Mouse (Mus musculus): ENCODE results near the gene Cdc42ep5. TPM values are rescaled to one million over a fixed set of nuclear protein-coding genes. Genes with fewer than 3 reads are reported as not detected.

Cdc42ep5 gene
- total and polyA plus RNA-seq, 2 experiments from 2014 or later = 8.5 to 11.7 TPM

DNA sequence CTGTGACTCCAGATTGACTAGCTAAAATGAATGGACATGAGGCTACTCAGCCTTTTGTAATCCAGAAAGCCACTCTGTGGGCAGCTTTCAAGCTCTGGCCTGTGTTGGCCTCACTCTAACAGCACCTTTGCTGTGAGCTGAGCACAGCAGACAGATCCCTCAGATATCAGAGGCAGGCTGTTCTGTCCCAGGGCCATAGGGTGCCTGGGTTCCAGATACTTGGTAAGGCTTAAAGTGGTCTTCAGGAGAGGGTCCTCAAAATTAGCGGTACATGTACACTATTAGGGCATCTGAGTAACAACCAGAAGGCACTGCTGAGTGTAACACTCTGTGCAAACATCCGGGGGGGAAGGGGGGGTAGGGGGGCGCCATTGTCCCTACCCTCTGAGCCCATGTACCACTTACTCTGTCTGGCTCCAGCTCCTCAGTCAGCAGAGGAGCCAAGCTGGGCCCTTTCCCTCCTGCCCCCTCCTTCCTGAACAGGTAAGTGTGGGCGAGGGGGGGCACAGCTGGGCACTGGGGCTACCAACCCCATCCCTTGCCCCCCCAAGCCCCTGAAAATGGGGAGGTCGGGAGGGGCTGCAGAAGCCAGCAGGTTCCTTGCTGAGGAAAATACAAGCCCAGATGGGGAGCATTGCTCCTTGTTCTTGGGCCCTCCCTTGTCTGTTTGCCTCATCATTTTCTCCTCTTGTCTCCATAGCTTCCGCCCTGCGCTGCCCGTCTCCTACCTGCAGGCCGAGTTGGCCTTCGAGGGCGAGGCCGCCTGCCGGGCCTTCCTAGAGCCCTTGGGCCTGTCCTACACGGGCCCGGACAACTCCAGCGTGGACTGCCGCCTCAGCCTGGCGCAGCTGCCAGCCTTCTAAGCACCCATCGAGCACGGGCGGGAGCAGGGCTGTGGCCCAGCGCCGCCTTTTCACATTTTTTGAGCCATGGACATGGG is 18.1 kb downstream of the Cdc42ep5 start:
- Histone ChIP-seq H3K9ac (replicated peaks; ENCODE audit: low read length) (no peak overlapping the region), H3K36me3 (ENCODE audit: insufficient read depth, low read length) (peaks cover 60% of the 10 kb centered on the region), H3K27ac (no peak overlapping the region), H3K27me3 (ENCODE audit: insufficient read depth, low read length) (0 out of 2 replicates have a peak, but pooled peaks cover 3% of the 10 kb centered on the region), H3K4me2 (ENCODE audit: low read depth, low read length) (no peak overlapping the region), H3K4me3 (ENCODE audit: low read length) (no peak overlapping the region), H3K9me3 (ENCODE audit: low read length) (no peaks in the 10 kb centered on the region), H3K4me1 (ENCODE audit: insufficient read depth, low read length) (peaks cover 16% of the 10 kb centered on the region; the same call in 1 of the 2 replicates)
- 92% methylated on average over 23 of the region's 23 CpGs for WGBS
- no peak for TF ChIP-seq CTCF (IDR thresholded peaks at IDR 0.05; ENCODE audit: low read depth)
- DNase-seq (ENCODE audit: low spot score) (no peak), ATAC-seq (no peak)

DNA sequence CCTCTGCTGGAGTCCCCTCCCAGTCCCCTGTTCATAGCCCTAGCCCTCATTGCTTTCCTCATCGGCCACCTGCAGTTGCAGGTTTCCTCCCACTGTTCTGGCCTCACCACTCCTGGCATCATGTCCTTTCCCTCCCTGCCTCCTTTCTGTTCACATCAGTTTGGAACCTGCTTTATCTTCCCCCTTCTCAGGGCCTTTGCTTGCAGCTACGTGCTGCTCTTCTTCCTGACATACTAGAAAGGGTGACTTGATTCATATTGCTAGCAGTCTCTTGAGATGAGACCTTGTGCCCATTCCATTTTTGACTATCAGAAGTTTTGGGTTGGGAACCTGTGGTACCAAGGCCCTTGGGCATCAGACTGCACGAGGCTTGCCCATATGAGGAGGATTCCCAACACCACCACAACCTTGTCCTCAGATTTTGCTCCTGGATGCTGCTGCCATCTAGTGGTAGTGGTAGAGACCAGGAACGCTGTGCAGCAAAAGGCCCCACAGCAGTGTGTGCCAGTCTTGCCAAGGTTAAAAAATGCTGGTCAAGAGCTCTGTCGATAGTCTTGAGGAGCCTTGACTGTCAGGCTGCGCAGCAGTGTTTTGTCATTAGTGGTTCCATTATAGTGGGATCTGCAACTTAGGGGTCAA is 19.0 kb downstream of the Cdc42ep5 start:
- Histone ChIP-seq H3K4me3 (ENCODE audit: low read length) (no peak overlapping the region), H3K4me1 (ENCODE audit: insufficient read depth, low read length) (peaks cover 10% of the 10 kb centered on the region; the same call in 1 of the 2 replicates), H3K9me3 (ENCODE audit: low read length) (no peaks in the 10 kb centered on the region), H3K9ac (replicated peaks; ENCODE audit: low read length) (no peak overlapping the region), H3K27ac (no peak overlapping the region), H3K27me3 (ENCODE audit: insufficient read depth, low read length) (no peaks in the 10 kb centered on the region), H3K36me3 (ENCODE audit: insufficient read depth, low read length) (peaks cover 68% of the 10 kb centered on the region), H3K4me2 (ENCODE audit: low read depth, low read length) (no peak overlapping the region)
- WGBS = 68% methylated on average over 6 of the region's 6 CpGs
- TF ChIP-seq CTCF (IDR thresholded peaks at IDR 0.05; ENCODE audit: low read depth) = peak; percentile 79
- ATAC-seq (no peak), DNase-seq (ENCODE audit: low spot score) (peak; percentile 60)

GRCm38 (mm10) chr7:4144766-4145551 is 19.7 kb downstream of the Cdc42ep5 start:
- no peak for DNase-seq (ENCODE audit: low spot score)
- Histone ChIP-seq H3K9ac (replicated peaks; ENCODE audit: low read length) (no peak overlapping the region), H3K4me3 (ENCODE audit: low read length) (no peak overlapping the region), H3K9me3 (ENCODE audit: low read length) (no peaks in the 10 kb centered on the region), H3K27me3 (ENCODE audit: insufficient read depth, low read length) (no peaks in the 10 kb centered on the region), H3K4me2 (ENCODE audit: low read depth, low read length) (no peak overlapping the region), H3K36me3 (ENCODE audit: insufficient read depth, low read length) (peaks cover 75% of the 10 kb centered on the region), H3K4me1 (ENCODE audit: insufficient read depth, low read length) (0 out of 2 replicates have a peak, but pooled peaks cover 8% of the 10 kb centered on the region), H3K27ac (no peak overlapping the region)
- no peak for ATAC-seq
- no peak for TF ChIP-seq CTCF (IDR thresholded peaks at IDR 0.05; ENCODE audit: low read depth)
- WGBS = 94% methylated on average over 20 of the region's 20 CpGs

DNA sequence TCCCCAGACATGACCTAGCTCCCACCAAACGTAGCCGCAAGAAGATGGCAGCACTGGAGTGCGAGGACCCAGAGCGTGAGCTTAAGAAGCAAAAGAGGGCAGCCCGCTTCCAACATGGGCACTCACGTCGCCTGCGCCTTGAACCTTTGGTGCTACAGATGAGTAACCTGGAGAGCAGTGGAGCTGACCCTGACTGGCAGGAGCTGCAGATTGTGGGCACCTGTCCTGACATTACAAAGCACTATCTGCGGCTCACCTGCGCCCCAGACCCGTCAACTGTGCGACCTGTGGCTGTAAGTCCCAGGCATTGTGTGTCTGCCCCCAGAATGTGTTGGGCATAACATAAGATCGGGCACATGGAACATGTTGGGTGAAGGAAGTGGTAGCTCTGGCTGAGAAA is 20.6 kb downstream of the Cdc42ep5 start:
- Histone ChIP-seq H3K4me1 (ENCODE audit: insufficient read depth, low read length) (0 out of 2 replicates have a peak, but pooled peaks cover 8% of the 10 kb centered on the region), H3K4me2 (ENCODE audit: low read depth, low read length) (no peak overlapping the region), H3K27me3 (ENCODE audit: insufficient read depth, low read length) (no peaks in the 10 kb centered on the region), H3K27ac (no peak overlapping the region), H3K4me3 (ENCODE audit: low read length) (no peak overlapping the region), H3K9ac (replicated peaks; ENCODE audit: low read length) (no peak overlapping the region), H3K9me3 (ENCODE audit: low read length) (no peaks in the 10 kb centered on the region), H3K36me3 (ENCODE audit: insufficient read depth, low read length) (peaks cover 85% of the 10 kb centered on the region)
- DNase-seq (ENCODE audit: low spot score) = no peak
- TF ChIP-seq CTCF (IDR thresholded peaks at IDR 0.05; ENCODE audit: low read depth) = no peak
- WGBS = 97% methylated on average over 13 of the region's 13 CpGs
- ATAC-seq = no peak

- ATAC-seq (no peak), DNase-seq (ENCODE audit: low spot score) (no peak)
- Histone ChIP-seq H3K27ac (no peak overlapping the region), H3K27me3 (ENCODE audit: insufficient read depth, low read length) (no peaks in the 10 kb centered on the region), H3K36me3 (ENCODE audit: insufficient read depth, low read length) (peaks cover 85% of the 10 kb centered on the region), H3K4me2 (ENCODE audit: low read depth, low read length) (no peak overlapping the region), H3K9me3 (ENCODE audit: low read length) (no peaks in the 10 kb centered on the region), H3K9ac (replicated peaks; ENCODE audit: low read length) (no peak overlapping the region), H3K4me3 (ENCODE audit: low read length) (no peak overlapping the region), H3K4me1 (ENCODE audit: insufficient read depth, low read length) (0 out of 2 replicates have a peak, but pooled peaks cover 5% of the 10 kb centered on the region)
- 94% methylated on average over 19 of the region's 19 CpGs for whole genome bisulfite sequencing
- no peak for TF ChIP-seq CTCF (IDR thresholded peaks at IDR 0.05; ENCODE audit: low read depth)
Observed at GRCm38 (mm10) chr7:4143506-4143905, 21.2 kb downstream of the Cdc42ep5 start.

DNA sequence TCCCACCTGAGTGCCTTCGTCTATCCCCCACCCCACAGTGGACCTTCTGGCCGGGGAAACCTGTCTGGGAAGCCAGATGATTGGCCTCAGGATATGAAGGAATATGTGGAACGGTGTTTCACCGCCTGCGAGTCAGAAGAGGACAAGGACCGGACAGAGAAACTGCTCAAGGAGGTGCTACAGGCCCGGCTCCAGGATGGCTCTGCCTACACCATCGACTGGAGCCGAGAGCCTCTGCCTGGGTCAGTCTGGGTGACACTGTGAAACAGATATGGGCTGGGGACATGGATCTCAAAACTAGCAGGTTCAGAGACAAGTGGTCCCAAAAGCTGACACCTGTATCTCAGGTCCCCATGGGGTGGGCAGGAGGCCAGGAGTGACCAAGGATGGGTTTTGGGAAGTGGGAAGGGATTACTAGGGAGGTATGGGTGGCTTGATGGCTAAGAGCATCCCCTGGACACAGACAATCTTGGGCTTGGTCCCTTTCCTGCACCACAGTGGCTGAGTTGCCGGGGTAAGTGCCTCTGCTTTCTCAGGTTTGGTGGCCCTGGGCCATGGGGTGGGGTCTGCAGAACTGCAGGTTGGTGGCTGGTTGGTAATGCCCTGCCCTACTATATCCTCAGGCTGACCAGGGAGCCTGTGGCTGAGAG is 21.7 kb downstream of the Cdc42ep5 start:
- H3K9me3 ChIP-seq (ENCODE audit: low read length) = no peaks in the 10 kb centered on the region
- no peak overlapping the region for H3K4me3 ChIP-seq (ENCODE audit: low read length)
- H3K27ac ChIP-seq = no peak overlapping the region
- no peak overlapping the region for H3K4me2 ChIP-seq (ENCODE audit: low read depth, low read length)
- no peak for ATAC-seq
- H3K36me3 ChIP-seq (ENCODE audit: insufficient read depth, low read length) = peaks cover 85% of the 10 kb centered on the region
- H3K9ac ChIP-seq (replicated peaks; ENCODE audit: low read length) = no peak overlapping the region
- WGBS = 93% methylated on average over 10 of the region's 10 CpGs
- no peak for DNase-seq (ENCODE audit: low spot score)
- TF ChIP-seq CTCF (IDR thresholded peaks at IDR 0.05; ENCODE audit: low read depth) = no peak
- H3K4me1 ChIP-seq (ENCODE audit: insufficient read depth, low read length) = peaks cover 4% of the 10 kb centered on the region; the same call in 1 of the 2 replicates
- no peaks in the 10 kb centered on the region for H3K27me3 ChIP-seq (ENCODE audit: insufficient read depth, low read length)

All from hindbrain, postnatal 0 days (tissue).